Mouse (Mus musculus) embryo, embryonic 10 days (tissue): ENCODE measurements around the gene Gm1979.
"Not testable (repeated sequence)": the region's sequence is repeated elsewhere in the genome, so short reads cannot be mapped to it uniquely, and the experiment has no call there.

Source experiments
- DNase-seq: peaks from one replicate; pipeline ENCODE4 v3.0.0-alpha.2; 2015; ENCODE audit warnings: low spot score

Gm1979 gene

GRCm38 (mm10) chr5:26004698-26005097 is at the start of gene Gm1979:
Gene Gm1979 (minus strand): TSS chr5:26004798.
- DNase-seq = not testable (repeated sequence)

- DNase-seq = not testable (repeated sequence)
Measured at GRCm38 (mm10) chr5:26039458-26039857, 34.9 kb upstream of the Gm1979 start, which contains the start of gene Speer4a. Gene Speer4a (minus strand): TSS chr5:26039558.

- not testable (repeated sequence) for DNase-seq
Measured at GRCm38 (mm10) chr5:26022816-26023215, 18.2 kb upstream of the Gm1979 start, which contains the start of gene Gm5862. Gene Gm5862 (minus strand): TSS chr5:26022916.

- not testable (repeated sequence) for DNase-seq
Measured at GRCm38 (mm10) chr5:26007697-26008096, 3.1 kb upstream of the Gm1979 start.

GRCm38 (mm10) chr5:26006937-26007695 is 2.5 kb upstream of the Gm1979 start:
- peak; percentile 71 for DNase-seq

GRCm38 (mm10) chr5:25988550-25988949 is 16.0 kb downstream of the Gm1979 start, which contains the start of gene Gm21698:
Gene Gm21698 (minus strand): TSS chr5:25988650.
- not testable (repeated sequence) for DNase-seq

GRCm38 (mm10) chr5:25972563-25972962 is 32.0 kb downstream of the Gm1979 start, which contains the start of gene Gm21680:
Gene Gm21680 (minus strand): TSS chr5:25972663.
- DNase-seq = not testable (repeated sequence)

- not testable (repeated sequence) for DNase-seq
Measured at GRCm38 (mm10) chr5:25957050-25957449, 47.5 kb downstream of the Gm1979 start.

GRCm38 (mm10) chr5:25956611-25957010 is 48.0 kb downstream of the Gm1979 start:
- peak; percentile 3 for DNase-seq

GRCm38 (mm10) chr5:25954317-25954716 is 50.3 kb downstream of the Gm1979 start, which contains the start of gene Gm21671:
Gene Gm21671 (minus strand): TSS chr5:25954417.
- DNase-seq = not testable (repeated sequence)
